Mouse (Mus musculus): ENCODE results near the gene Icam1. TPM values are rescaled to one million over a fixed set of nuclear protein-coding genes. Genes with fewer than 3 reads are reported as not detected.

Icam1 gene
- polyA plus RNA-seq, 1 experiment from 2014 or later = 76.2 TPM

- Histone ChIP-seq H3K27me3 (ENCODE audit: control insufficient read depth, insufficient read depth, low read depth, low read length) (no peaks in the 10 kb centered on the region), H3K4me1 (replicated peaks; ENCODE audit: control insufficient read depth, insufficient read depth, low read length) (peaks cover 7% of the 10 kb centered on the region)
- no peak for ATAC-seq (ENCODE audit: low read depth)
Measured at GRCm38 (mm10) chr9:21075625-21076024, 59.8 kb downstream of the Icam1 start.

More at GRCm38 (mm10) chr9:21075625-21076024, 59.8 kb downstream of the Icam1 start:
- H3K9me3 ChIP-seq (ENCODE audit: control insufficient read depth, low read length) = no peaks in the 10 kb centered on the region
- H3K4me3 ChIP-seq (ENCODE audit: low read length) = no peak overlapping the region
- WGBS = 80% methylated on average over 3 of the region's 3 CpGs
- H3K4me2 ChIP-seq (ENCODE audit: low read depth, low read length) = no peak overlapping the region
- H3K27ac ChIP-seq (ENCODE audit: low read length) = no peak overlapping the region
- peaks cover 52% of the 10 kb centered on the region for H3K36me3 ChIP-seq (ENCODE audit: control insufficient read depth, insufficient read depth, low read length)
- H3K9ac ChIP-seq (ENCODE audit: low read length) = no peak overlapping the region

MicroRNAs within 50 kb of the gene (microRNA counts, 519-probe panel; counts per million panel counts)
- 3,277 counts per million, percentile 64 among the panel's probes with 10 or more counts for microRNA mmu-miR-1900

Small RNAs within 50 kb of the gene (microRNA-seq; reads per million reads assigned to microRNA genes)
- gene Mir1900 = not detected
- not detected for gene Mir7082

Other genes starting within 250 kb of the Icam1 start
- gene Col5a3, start 200.9 kb upstream of the Icam1 start, polyA plus RNA-seq (2015; fragmentation: Nextera tagmentation; extraction: Ambion mirVana) = 1.2 and 1.8 TPM in 2 replicates
- not detected in 2 replicates for gene Rdh8, start 197.5 kb upstream of the Icam1 start, polyA plus RNA-seq (2015; fragmentation: Nextera tagmentation; extraction: Ambion mirVana)
- 18.8 and 22.4 TPM in 2 replicates for gene A230050P20Rik, start 147.3 kb upstream of the Icam1 start, polyA plus RNA-seq (2015; fragmentation: Nextera tagmentation; extraction: Ambion mirVana)
- 2.7 and 3.1 TPM in 2 replicates for gene Angptl6, start 136.3 kb upstream of the Icam1 start, polyA plus RNA-seq (2015; fragmentation: Nextera tagmentation; extraction: Ambion mirVana)
- gene Ppan, start 127.8 kb upstream of the Icam1 start, polyA plus RNA-seq (2015; fragmentation: Nextera tagmentation; extraction: Ambion mirVana) = 57.3 and 64.1 TPM in 2 replicates
- gene Eif3g, start 117.4 kb upstream of the Icam1 start, polyA plus RNA-seq (2015; fragmentation: Nextera tagmentation; extraction: Ambion mirVana) = 255 and 258 TPM in 2 replicates
- gene Dnmt1, start 56.1 kb upstream of the Icam1 start, polyA plus RNA-seq (2015; fragmentation: Nextera tagmentation; extraction: Ambion mirVana) = 92.5 and 97.1 TPM in 2 replicates
- 63.5 and 67.2 TPM in 2 replicates for gene S1pr2, start 39.2 kb upstream of the Icam1 start, polyA plus RNA-seq (2015; fragmentation: Nextera tagmentation; extraction: Ambion mirVana)
- gene Mrpl4, start 13.2 kb upstream of the Icam1 start, polyA plus RNA-seq (2015; fragmentation: Nextera tagmentation; extraction: Ambion mirVana) = 156 TPM in 2 replicates
- gene Icam4, start 13.4 kb downstream of the Icam1 start, polyA plus RNA-seq (2015; fragmentation: Nextera tagmentation; extraction: Ambion mirVana) = 2.2 and 4.2 TPM in 2 replicates
- 0.24 and 0.33 TPM in 2 replicates for gene Icam5, start 16.1 kb downstream of the Icam1 start, polyA plus RNA-seq (2015; fragmentation: Nextera tagmentation; extraction: Ambion mirVana)
- gene Zglp1, start 51.1 kb downstream of the Icam1 start, polyA plus RNA-seq (2015; fragmentation: Nextera tagmentation; extraction: Ambion mirVana) = 1.1 and 1.2 TPM in 2 replicates
- 0.09 and 0.49 TPM in 2 replicates for gene Gm49373, start 57.1 kb downstream of the Icam1 start, polyA plus RNA-seq (2015; fragmentation: Nextera tagmentation; extraction: Ambion mirVana)
- 44.1 and 46.5 TPM in 2 replicates for gene Fdx1l, start 57.6 kb downstream of the Icam1 start, polyA plus RNA-seq (2015; fragmentation: Nextera tagmentation; extraction: Ambion mirVana)
- gene Gm38431, start 76.0 kb downstream of the Icam1 start, polyA plus RNA-seq (2015; fragmentation: Nextera tagmentation; extraction: Ambion mirVana) = 1.2 and 3.3 TPM in 2 replicates
- gene Raver1, start 76.0 kb downstream of the Icam1 start, polyA plus RNA-seq (2015; fragmentation: Nextera tagmentation; extraction: Ambion mirVana) = 56.8 and 69.1 TPM in 2 replicates
- gene Tyk2, start 115.3 kb downstream of the Icam1 start, polyA plus RNA-seq (2015; fragmentation: Nextera tagmentation; extraction: Ambion mirVana) = 16.9 and 18.1 TPM in 2 replicates
- 265 and 301 TPM in 2 replicates for gene Cdc37, start 134.0 kb downstream of the Icam1 start, polyA plus RNA-seq (2015; fragmentation: Nextera tagmentation; extraction: Ambion mirVana)
- 9.7 and 11.0 TPM in 2 replicates for gene Pde4a, start 149.7 kb downstream of the Icam1 start, polyA plus RNA-seq (2015; fragmentation: Nextera tagmentation; extraction: Ambion mirVana)
- 60.4 and 61.3 TPM in 2 replicates for gene Keap1, start 223.4 kb downstream of the Icam1 start, polyA plus RNA-seq (2015; fragmentation: Nextera tagmentation; extraction: Ambion mirVana)
- gene S1pr5, start 232.5 kb downstream of the Icam1 start, polyA plus RNA-seq (2015; fragmentation: Nextera tagmentation; extraction: Ambion mirVana) = 0.11 and 0.21 TPM in 2 replicates
- gene Atg4d, start 249.3 kb downstream of the Icam1 start, polyA plus RNA-seq (2015; fragmentation: Nextera tagmentation; extraction: Ambion mirVana) = 39.9 and 42.3 TPM in 2 replicates